Mouse (Mus musculus): ENCODE results near the gene Sh3bgrl2.

DNA sequence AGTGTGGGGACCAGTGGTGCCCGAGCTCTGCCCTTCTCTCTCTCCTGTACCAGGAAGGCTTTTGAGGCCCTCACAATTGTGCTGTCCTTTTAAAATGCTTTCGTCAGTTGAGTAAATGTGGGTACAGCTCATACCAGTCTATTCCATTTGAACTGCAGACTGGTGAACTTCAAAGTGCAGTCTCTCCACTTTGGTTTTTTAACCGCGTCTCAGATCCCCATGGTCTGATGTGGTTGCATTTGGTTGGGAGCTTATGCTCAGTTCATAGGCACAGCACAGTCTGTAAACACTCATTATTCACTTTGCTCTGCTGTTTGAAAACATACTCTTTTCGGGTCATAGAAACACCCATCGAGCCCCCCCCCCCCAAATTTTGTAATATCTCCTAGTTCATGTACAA, 1.7 kb downstream of the Sh3bgrl2 start:
- TF ChIP-seq CTCF (IDR thresholded peaks at IDR 0.05; ENCODE audit: extremely low read depth, insufficient read length, insufficient replicate concordance, low read depth, low read length) (no peak), POLR2A (IDR thresholded peaks at IDR 0.05; ENCODE audit: low read depth, low read length) (no peak)
